Mouse (Mus musculus) kidney, postnatal 10 days (tissue): ENCODE measurements around the gene Dgkg.

Experiments
- DNase-seq: peaks from one replicate; pipeline ENCODE4 v3.0.0; 2021; ENCODE audit warnings: mixed read lengths

The Dgkg gene

DNA sequence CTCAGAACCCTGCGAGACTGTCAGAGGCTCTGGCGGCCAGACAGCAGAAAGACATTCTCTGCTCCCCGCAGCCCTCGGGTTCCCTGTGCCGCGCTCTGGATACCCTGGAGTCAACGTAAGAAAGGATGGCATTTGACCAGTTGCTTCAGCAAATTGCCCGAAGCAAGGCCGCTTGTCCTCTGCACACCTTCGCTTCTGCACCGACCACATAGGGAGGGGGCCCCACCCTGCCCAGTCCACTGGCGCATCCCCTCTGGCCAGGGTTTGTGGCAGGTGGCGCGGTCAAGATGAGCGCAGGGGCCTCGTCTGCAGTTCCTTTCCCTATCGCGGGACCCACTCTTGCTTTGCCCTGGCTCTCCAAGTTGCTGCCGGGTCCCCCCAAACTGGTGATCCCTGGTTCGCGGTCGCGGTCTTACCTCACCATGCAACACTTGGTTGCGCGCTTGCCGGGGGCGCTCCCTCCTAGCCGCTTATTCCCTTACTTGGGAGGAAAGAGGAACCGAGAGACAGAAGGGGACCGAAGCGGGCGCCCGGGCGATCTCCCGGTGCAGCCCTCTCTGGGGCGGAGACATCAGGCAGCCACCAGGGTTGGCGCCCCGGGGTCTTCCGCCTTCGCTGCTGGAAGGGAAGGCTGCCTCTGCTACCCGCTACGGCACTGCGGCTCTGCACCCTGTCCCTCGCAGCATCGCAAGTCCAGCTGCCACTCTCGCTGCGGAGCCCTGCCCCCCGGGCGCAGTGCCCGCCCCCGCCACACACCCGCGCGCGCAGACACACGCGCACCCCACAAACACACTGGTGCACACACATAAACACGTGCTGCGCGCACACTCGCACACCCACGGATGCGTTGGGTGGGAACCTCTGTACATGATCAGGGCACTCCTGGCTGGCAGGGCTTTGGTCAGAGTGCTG, at the start of gene Dgkg:
Gene Dgkg, minus strand, starts transcription at position 689 of the 912 bp plus-strand sequence.
- DNase-seq, result peak; percentile 44

- DNase-seq, result no peak
Observed at GRCm38 (mm10) chr16:22704946-22705345, 47.9 kb upstream of the Dgkg start.

GRCm38 (mm10) chr16:22704136-22704535, 47.1 kb upstream of the Dgkg start:
- DNase-seq, result no peak

GRCm38 (mm10) chr16:22698846-22699760, 42.1 kb upstream of the Dgkg start:
- peak; percentile 67 for DNase-seq

DNA sequence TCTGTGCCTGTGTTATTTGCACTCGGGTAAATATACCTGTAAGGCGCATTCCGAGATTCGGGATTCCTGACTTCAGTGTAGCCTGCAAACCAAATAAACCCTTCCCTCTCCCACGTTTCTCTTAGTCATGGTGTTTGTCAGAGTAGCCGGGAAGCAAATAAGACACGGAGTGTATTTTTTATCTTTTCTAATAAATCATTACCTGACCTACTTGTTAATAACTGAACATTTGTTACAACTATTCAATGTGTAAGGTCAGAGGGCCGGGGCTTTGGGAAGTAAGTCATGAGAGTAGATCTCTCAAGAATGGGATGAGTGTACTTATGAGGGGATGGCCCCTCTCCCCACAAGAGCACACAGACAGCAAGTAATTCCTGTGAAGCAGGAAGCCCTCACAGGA, 41.1 kb upstream of the Dgkg start:
- DNase-seq, result peak; percentile 20

DNA sequence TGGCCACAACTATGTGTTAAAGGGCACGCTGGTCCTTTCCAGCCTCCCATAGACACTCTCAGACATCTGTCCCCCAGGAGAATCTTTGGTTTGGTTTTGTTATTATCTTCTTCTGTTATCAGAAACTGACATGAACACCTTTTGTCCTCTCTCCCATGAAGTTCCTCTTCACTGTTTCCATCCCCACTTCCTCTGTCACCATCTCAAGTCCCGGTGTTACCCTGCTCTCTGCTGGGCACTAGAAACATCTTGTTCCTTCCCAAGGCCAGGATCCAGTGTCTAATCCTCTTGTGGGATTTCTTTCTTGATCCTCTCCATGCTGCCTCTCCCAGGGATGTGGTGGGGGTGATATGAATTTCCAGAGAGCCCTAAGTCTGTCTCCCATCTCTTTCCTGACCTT, 32.6 kb upstream of the Dgkg start:
- no peak for DNase-seq

DNA sequence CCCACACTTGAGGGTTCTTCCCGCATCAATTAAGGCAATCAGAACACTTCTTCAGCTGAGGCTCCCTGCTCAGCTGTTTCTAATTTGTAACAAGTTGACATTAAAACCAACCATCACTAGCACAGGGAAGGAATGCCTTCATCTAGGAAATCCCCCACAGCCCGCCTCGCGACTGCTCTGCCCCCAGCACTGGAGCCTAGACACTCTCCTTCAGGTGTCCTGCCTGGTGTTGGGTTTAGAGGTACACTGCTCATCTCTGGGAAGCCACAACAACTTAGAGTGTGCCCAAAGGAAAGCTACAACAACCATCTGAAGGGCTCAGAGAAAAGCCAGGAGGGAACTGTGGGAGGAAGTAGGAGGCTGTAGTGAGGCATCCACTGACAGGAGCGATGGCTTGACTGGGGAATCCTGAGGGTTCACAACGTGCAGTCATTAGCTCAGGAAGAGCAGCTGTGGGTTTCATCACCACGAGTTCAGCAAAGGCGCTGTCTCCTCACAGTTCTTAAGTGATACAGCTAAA, 30.8 kb upstream of the Dgkg start:
- DNase-seq, result no peak

DNA sequence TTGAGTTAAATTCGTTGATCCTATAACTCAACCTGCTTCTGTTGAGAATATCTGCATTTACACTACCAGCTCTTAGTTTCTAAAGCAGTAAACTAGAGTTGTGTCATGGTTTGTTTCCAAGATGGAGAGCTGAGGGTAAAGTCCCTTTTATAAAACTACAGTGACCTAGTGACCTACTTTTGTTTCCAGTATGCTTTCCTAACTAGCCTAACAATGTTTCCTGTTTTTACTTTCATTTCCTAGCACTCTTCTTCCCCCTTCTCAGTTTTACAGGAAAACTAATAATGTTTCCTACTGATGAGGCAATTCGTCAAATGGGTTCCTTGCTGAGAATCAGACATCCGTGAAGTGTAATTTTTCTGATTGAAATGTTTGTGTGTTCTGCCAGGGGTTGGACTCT, 26.6 kb upstream of the Dgkg start:
- DNase-seq, result no peak

DNA sequence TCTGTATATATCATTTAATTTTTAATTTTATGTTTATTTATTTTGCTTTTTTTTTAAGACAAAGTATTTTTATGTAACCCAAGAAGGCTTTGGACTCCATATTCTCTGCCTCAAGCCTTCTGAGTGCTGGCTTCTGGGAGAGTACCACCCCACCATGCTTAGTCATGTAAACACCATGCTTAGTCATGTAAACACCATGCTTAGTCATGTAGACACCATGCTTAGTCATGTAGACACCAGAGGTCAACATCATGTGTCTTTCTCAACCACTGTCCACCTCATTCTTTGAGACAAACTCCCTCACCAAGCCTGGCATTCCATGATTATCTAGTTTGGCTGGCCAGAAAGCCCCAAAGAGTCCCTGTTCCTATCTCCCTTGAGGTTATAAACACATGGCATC, 25.7 kb upstream of the Dgkg start:
- no peak for DNase-seq

GRCm38 (mm10) chr16:22679641-22680040, 22.6 kb upstream of the Dgkg start:
- no peak for DNase-seq

DNA sequence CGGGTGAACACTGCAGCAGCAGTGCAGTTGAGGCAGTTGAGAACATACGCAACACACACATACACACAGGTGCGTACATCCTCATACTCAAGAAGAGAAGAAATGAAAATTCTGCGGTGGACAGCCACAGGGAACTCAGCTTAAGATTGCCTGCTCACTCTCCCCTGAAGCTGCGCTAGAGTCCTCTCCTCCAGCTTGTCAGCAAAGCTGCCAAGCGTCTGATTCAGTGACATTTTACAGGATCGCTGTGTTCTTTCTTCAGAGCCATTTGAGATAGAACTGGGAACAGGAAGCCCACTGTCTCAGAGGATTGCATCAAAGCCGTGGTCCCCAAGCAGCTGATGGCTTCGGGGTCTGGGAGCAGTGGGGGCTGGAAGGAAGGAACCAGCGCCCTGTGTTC, 17.6 kb upstream of the Dgkg start:
- no peak for DNase-seq

DNA sequence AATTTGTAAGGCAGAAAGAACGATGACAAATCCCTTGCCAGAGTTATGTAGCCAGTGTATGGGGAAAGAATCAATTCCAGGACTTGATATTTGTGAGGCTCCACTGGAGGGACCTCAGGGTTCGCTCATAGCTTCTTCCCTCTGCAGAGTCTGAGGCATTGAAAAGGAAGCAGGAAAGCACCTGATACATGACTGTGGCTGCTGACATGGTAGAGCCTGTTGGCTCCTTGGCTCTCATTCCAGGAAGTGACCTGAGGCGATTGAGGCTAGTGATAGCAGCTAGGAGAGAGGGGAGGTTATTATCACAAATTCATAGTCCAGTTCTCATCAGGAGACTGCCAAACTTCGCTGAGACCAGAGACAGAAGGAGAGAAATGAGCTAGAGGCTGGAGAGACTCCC, 17.1 kb upstream of the Dgkg start:
- DNase-seq, result no peak

- no peak for DNase-seq
Observed at GRCm38 (mm10) chr16:22664033-22664432, 7.0 kb upstream of the Dgkg start.

DNA sequence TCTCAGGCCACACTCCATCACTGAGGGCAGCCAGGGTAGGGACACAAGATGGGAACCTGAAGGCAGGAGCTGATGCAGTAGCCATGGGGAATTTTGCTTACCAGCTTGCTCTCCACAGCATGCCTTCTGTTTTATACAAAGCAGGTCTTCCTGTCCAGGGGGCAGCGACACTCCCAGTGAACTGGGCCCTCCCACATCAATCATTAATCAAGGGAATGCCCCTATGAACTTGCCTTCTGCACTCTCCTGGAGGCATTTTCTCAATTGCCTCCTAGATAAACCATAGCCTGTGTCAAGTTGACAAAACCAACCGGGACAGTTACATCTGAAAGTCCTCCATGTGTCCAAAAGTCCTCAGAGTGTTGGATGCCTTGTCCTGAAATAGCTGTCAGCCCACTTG, 6.1 kb upstream of the Dgkg start:
- peak; percentile 57 for DNase-seq

- DNase-seq, result no peak
Observed at GRCm38 (mm10) chr16:22661076-22661475, 4.1 kb upstream of the Dgkg start.

GRCm38 (mm10) chr16:22657874-22658789, 1.1 kb upstream of the Dgkg start:
- no peak for DNase-seq

- DNase-seq, result no peak
Observed at GRCm38 (mm10) chr16:22655812-22656211, 1.2 kb downstream of the Dgkg start.

DNA sequence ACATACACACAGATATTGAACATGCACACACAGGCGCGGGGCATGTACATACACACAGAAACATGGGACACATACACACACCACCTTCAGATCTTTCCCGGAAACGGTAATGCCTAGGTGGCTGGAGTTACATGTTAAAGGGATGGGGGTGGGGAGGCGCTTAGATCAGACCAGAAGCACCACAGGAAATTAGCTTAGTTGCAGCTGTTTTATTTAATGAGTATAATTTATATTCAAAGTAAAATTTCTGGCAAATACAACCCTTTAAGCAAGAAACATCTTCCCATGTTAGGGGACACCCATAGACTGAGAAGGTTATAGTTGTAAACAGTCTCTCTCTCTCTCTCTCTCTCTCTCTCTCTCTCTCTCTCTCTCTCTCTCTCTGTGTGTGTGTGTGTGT, 1.8 kb downstream of the Dgkg start:
- DNase-seq, result no peak

GRCm38 (mm10) chr16:22654477-22654835, 2.6 kb downstream of the Dgkg start:
- DNase-seq, result no peak

DNA sequence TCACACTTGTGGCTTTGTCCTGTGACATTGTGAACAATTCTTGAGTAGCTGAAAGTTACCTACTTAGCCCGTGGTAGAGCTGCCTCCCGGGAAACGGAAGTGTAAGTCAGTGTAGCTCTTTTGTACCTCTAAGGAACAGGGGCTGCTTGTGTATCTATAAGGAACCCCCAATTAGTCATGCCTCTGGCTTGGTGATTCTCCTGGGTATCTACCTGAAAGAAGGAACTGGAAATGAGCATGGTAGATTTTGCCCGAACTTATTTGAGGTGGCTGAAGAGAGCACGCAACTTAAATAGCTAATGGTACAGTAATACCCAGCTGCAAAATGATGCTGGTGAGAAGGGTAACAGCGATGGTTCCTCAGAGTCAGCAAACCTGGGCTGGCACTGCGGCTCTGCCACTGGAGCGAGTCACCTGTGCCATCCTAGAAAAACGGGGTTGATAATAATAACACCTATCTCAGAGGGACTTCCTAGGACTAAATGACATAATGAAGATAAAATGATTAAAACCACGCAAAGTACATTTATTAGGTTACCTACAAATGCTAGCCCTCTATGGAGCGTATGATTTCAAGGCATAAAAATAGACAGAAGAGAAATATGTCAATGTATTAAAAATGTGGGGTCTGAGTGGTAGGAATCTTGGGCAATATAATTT, 3.1 kb downstream of the Dgkg start:
- no peak for DNase-seq

DNA sequence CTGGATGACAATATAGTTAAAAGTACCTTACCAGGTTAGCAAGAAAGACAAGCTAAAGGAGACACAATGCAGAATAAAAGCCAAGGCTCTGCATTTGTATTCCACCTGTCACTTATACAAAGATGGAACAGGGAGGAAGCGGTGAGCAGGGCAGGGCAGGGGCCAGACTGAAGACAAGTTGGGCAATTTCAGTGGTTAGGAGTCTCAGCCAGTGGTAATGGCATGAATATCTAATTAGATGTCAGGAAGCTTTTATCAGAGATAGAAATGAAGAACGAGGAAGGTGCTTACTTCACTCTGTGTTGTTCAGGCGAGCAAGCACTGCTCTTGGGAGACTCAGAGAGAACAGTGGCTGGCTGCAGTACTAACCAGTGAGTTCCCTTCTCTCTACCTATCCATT, 5.8 kb downstream of the Dgkg start:
- DNase-seq, result no peak

DNA sequence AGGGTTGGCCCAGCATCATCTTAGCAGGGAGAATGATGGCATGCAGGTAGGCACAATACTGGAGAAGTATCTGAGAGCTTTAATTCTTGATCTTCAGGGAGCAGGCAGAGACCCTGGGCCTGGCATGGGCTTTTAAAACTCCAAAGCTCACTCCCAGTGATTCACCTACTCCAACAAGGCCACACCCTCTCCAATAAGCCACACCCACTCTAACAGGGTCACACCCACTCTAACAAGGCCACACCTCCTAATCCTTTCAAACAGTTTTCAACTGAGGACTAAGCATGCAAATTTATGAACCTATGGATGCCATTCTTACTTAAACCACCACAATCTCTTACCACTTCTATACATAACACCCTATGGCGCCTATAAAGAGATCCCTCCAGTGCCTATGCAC, 11.8 kb downstream of the Dgkg start:
- no peak for DNase-seq
